Mouse (Mus musculus) ES-CJ7 (cell line): ENCODE measurements at regions not wholly inside any gene's neighbourhood (a gene's known extent, or its start where the extent isn't known, plus 50 kb on each side); places are given as distances from the start of the nearest gene placed in this dataset.

ENCODE experiments used
- DNase-seq: peaks from one replicate; pipeline ENCODE4 v3.0.0; 2011; ENCODE audit warnings: low read depth, low spot score

DNA sequence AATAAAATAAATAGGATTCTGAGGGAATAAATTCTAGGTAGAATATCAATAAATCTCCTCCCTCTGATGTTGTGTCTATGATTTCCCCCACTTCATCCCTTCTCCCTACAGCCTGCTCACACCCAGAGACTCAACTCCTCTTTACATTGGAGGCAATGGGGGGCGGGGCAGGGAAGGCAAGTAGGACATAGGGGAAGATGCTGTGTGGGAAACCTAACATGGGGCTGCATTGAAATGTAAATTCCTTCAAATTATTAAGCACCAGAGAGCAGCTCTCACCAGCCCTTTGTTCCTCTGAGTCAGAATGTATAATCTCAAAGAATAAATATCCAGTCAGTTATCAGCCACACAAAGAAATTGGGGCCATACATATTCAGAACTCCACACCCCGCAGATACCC, 91.6 kb downstream of the Nuf2 start:
- DNase-seq = no peak

DNA sequence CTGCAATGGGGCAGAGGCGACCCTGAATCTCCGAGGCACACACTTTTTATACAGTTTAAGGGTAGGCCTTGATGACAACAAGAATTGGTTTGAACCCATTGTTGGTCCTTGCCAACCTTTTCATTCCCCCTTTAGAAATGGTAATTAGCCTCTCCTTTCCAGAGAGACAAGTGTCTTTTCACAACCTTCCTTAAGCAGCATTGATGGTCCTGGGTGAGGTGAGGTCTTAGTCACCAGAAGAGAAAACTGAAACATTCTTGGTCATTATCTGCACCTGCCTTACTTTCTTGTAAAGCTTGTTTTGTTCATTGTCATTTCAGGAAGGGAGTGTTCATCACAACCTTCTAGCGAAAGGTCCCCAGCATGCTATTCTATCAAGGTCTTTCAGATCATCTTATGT, 93.3 kb downstream of the Nuf2 start:
- DNase-seq = peak; percentile 52

DNA sequence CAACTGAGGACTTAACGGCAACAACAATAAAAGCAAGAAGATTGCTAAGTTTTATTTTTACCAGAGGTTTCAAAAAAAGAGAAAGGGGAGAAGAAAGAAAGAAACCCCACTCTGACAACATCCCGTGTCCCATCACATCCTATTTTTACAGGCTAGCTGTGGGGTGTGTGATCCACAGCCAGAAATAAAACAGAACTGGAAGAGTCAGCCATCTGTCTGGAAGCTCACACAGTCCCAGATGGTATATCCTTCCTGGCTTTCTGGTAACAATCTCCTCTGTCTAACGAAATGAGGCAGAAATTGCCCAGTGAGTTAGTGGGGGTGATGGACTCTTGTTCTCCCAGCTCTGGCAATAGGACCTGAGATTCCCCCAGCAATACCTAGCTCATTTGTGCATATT, 108.9 kb downstream of the Nuf2 start:
- no peak for DNase-seq

DNA sequence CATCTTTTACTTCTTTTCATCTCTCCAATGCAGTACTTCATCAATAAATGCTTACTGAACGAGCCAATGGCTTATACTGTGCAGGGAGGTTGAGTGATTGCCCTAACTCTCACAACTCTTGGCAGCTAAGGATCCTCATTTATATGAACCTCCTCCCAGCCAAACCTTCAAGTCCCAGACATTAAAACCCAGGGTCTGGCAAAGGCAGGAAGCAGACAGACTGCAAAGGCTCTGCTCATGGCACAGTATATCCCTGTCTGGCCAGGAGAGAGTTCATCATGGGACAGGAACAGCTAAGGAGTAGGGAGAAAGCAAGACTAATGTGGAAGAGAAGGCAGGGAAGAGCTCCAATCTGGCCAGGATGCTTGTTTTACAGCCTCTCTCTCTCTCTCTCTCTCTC, 109.6 kb downstream of the Nuf2 start:
- no peak for DNase-seq

DNA sequence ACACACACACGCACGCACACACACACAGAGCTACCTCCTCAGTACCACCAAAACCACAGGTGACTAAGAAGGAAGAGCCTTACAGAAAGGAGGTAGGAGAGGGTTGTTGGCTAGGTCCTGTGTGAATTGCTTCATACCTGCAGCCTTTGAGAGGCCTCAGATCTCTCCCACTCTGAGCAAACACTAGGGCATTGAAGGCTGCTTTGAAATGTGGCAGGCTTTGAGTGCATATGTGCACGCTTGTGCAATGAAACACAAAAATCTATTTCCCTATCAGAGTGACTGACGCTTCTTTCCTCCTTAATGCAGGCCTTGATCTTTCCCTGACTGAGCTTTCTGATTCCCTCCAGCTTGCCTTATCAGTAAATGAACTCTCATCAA, 112.6 kb downstream of the Nuf2 start:
- no peak for DNase-seq

DNA sequence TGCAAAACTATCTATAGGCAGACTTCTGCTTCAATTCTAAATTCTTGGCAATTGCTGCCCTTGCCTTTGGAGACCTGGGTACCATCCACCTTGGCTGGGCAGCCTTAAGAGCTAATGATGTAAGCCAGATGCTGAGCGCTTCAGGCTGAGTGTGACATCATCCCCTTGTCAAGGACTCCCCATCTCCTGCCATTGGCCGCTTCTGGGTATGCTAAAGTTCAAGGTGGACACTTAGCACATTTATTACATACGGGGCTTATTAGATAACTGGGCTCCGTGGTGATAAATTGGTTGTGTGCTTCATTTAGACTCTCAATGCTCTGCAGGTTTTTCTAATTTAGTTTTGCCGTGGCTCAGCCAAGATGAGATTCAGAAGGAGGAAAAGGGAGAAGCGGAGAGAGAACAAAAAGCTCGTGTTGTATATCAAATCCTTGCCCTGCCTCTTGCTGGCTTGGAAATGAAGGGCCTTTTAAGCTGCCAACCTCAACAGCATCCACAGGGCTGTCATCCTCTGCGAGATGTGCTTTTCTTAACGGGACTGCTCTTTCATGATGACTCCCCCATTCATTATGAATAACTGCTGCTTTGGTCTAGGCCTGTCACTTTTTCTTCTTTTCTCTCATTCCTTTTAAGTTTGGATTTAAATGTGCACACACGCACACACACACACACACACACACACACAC, 113.1 kb downstream of the Nuf2 start:
- no peak for DNase-seq

DNA sequence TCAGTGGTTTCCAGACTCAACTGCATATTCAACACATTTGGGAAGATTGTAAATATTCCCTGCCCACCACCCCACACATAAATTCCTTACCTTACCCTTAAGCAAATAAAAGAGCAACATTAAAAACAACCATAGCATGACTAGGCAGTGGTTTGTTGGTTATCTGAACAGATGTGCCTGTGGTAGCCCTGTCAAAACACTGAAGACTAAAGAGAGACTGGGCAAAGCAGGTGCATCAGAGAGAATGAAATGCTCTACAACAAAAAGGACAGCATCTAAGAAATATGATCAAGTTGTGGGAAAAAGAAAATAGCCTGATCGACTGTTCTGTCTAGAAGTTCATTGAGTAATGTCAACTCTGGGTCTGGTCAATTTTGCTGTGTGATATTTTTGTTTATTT, 114.6 kb downstream of the Nuf2 start:
- DNase-seq = no peak

DNA sequence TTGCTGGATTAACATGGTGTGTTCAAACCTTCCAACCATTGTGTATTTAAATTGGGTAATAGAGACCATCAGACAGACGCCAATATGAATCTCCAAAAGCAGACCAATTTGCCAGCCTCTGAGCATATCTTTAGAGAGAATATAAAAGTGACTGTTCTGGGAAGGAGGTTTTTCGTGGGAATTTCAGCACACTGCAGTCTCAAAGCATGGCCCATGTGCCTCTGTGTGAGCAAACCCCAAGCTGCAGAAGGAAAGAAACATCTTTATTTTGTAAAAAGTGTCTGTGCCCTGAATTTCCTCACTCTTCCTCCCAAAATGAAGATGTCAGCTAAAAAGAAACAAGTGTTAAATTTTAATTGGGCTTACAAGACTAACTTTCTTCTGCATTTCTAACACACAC, 123.1 kb downstream of the Nuf2 start:
- DNase-seq = no peak

DNA sequence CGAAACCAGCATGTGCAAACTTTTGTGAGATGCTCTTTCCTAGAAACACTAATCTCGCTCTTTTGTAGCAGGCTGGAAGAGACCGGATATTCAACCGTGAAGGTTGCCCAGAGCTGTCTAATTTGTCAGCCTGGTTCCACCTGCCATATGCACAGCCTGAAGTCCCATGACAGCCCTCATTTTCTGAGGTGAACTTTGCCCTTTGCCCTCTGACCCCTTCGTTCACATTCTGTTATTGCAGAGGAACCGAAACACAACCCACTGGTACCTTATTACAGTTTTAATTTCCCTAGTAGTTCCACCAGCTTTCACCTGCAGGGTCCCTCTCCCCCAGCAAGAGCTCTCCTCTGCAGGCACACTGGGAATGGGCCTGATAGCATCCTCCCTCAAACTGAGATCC, 130.4 kb downstream of the Nuf2 start:
- no peak for DNase-seq

DNA sequence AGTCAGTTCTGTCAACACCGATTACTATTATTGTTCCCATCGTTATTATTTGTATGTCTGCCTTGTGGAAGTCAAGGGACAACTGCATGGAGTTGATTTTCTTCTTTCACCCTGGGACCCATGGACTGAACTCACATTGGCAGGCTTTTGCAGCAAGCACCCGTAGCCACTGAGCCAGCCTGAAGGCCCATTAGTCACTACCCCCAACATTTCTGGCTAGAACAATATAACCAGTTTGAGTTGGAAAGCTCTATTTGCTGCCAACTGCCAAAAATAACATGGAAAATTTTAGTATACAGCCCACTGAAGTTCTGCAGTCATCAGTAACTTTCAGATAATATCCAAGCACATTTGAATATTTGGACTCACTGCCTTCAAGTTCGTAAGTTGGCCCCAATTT, 133.9 kb downstream of the Nuf2 start:
- DNase-seq = no peak

DNA sequence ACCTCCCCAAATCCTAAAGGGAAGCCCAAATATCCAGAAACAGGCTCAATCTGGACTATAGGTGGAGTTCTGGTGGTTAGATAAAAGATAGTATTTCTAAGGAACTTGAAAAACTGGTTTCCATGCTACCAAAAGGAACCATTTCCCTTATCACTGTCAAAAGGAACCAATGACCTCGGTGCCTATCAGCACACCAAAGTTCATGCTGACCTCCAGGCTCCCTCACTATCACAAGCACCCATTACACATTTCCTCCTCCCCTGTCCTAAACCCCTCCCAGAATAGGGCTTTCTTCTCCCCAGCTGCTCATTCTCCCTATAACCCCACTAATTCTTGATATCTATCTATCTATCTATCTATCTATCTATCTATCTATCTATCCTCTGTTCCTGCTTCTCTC, 144.2 kb downstream of the Nuf2 start:
- no peak for DNase-seq

DNA sequence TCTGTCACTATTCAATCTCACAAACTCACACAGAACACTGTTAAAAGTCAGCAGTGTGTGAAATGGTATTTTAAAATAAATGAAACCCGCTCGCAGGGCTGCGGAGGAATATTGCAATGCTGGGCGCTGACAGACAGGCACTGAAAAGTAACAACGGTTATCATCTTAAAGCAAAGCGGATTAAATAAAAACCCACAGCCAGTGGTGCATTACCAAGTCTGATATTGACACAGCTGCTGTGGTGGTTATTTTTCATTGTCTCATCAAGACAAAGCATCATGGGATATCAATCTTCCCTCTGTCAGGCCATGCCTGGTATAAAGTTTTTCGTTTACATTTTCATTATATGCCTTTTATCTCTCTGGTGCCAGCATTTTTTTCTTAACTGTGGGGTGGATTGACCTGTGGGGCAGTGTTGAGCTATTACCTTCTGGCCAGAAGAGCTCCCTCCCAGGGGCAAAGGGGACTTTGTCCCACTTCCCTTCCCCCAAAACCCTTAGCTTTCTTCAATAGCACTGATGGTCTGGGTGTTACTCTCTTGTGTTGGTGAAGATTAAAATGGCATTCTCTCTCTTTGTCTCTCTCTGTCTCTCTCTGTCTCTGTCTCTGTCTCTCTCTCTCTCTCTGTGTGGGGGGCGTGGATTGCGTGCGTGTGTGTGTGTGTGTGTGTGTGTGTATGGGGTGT, 145.4 kb downstream of the Nuf2 start:
- no peak for DNase-seq

DNA sequence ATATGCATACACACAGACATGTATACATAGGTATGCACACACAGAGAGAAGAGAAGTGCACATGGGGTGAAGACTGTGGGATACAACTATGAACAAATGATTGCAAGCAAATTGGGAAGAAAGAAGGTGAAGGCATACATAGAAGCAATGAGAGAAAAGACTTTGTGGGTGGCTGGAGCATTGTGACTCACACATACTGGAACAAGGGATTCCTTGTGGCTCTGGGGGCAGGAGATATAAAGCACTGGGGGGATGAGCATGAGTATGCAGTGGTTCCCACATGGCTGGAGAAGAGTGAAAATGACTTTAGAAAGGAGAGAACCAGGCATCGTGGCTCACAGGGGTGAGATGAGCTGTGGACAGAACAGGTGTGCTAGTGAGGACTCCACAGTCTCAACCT, 156.6 kb downstream of the Nuf2 start:
- no peak for DNase-seq

DNA sequence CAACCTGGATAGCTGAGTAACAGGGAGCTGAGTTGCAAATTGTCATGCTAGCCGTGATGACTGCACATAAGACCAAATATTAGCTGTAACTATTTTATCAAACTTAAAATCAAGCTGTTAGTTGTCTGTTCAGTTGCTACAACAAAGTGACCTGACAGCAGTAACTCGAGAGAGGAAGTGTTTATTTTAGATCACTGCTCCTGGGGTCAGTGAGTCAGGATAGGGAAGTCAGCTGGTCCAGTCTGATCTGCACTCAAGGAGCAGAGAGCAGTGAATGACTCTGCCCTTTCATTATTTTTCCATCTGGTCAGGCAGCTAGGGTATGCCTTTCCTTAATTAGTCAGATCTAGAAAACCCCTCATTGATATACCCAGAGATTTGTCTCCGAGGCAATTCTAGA, 162.5 kb downstream of the Nuf2 start:
- no peak for DNase-seq

DNA sequence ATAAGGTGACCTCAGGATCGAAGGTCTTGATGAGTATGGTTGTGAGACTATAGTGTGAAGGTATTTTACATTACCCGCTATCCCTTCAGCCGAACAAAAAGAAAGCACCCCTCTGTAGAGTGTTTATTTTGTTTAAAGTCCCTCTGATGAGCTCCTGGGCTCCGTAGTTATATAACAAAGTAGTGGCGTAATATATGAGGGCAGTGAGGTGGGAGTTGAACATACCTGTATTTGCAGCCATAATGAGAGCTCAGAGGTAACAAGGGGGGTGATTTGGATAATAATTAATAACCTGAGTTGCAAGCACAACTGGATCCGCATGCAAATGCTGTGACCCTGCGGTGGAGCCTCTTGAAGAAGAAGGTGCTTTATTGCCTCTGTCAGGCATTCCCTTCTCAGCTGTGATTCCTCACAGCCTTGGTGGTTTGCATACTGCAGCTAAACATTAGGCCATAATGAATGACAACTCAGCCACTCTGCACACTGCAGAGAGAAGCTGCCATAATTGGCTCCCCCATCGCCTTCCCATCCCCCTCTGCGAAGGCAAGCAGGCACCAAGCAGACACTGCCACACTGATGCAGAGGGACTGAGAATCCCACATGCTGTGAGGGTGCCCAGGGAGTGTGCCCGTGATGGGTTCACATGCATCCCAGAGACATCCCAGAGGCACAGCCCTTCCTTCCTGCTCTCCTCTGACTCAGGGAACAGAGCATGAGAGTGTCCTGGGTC, 163.3 kb downstream of the Nuf2 start:
- no peak for DNase-seq

DNA sequence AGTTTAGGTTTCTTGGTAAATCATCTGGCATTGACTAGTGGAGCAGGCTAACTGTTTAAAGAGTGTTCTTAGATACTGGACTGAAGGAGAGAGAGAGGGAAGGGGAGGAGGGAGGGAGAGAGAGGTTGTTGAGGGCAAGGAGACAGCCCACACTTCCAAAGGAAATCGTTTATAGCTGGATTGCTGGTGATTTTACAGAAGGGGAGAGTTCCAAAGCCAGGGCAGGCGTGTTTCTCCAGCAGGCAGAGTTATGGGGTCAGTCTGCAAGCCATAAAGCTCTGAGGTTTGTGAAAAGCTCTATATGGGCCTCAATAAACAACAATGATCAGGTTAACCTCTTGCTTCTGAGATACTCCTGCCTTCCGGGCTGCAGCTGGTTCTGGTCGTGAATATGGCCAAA, 163.9 kb downstream of the Nuf2 start:
- no peak for DNase-seq

DNA sequence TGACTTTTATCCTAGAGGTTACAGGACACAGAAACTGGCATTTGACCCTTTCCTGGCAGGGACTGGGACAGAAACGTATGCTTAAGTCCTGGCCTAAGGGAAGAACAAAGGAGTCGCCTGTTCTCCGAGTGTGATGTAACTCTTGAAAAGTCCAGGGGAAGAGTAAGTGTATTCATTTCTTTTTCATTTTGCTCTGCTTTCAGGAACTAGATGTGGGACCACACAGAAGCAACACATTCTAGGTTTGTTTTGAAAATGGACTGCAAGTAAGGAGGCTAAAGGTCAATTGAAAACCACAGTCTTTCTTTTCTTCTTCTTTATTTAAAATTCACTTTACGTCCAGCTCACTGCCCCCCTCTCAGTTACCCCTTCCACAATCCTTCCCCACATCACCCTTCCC, 168.7 kb downstream of the Nuf2 start:
- DNase-seq = no peak

DNA sequence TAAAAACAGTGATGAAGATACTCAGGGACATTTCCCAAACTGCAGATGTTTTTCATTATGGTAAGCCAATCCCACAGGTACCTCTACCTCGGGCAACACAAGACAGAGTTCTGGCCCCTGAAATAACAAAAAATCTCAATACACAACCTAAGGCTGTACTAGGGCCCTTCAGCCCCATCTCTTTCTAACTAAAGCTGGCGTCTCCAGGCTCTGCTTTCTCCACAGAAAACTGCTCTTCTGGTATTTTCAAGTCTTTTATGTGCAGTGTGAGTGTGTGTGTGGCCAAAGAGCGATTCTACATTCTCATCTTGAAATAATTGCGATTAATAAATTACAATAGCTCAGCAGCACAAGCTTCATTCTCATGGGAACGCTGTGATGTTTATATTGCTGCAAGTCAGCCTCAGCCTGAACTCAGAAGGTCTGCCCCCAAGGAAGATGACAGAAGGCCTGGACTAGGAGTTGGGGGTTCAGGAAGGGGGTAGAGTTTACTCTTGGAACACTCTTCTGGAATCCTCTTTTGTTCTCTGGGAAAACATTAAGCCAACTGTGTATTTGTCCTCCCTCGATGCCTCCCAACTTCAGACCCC, 173.5 kb downstream of the Nuf2 start:
- DNase-seq = no peak

DNA sequence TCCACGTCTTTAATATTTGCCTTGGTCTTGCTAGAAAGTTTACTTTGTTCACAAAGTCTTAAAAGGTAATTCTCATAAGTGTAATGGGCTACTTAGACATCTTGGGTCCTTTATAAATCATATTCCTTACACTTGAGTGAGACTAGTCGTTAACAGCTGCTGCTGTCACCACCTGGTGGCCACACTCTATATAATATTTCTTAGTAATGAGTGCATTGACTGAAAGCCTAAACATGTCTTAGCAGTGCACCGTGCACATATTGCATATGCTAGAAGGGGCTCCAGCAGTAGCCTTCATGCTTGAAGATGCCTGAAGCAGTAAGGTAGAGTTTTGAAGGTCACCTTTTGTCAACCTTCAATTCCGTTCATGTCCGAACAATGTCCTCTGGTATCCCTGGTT, 177.2 kb downstream of the Nuf2 start:
- DNase-seq = peak; percentile 11

DNA sequence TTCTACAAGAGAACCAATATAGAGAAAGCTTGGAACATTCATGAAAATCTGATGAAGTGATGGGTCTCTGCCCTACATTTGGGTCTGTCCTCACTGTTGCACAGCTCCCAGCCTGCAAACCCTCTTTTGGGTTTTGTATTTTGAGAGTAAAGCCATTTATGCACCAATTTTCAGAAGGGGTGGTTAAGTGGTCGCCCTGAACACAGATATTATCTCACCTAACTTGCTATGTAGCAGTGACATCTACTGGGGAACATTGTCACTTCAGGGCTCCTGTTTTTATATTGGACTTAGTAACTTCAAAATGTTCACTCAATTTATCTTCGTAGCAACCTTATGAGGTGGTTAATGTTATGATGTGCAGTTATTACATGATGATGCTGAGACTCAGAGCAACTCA, 183.6 kb downstream of the Nuf2 start:
- DNase-seq = peak; percentile 12

DNA sequence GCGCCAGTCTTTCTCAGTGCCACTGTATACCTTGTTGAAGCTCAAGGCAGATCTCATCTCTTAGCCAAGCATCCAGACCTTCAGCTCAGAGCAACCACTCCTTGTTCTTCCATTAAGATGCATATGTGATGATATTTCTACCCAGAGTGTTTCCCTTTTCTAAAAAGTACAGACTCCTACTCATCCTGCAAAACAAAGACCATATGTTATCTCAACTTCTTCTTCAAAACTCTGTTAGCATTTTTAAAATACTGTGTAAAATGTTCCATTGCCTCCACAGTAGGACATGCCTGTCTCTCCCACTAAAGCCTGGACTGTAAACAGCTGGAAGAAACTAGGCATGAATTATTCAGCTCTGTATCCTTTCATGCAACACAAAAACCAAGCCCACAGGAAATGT, 184.4 kb downstream of the Nuf2 start:
- DNase-seq = no peak

DNA sequence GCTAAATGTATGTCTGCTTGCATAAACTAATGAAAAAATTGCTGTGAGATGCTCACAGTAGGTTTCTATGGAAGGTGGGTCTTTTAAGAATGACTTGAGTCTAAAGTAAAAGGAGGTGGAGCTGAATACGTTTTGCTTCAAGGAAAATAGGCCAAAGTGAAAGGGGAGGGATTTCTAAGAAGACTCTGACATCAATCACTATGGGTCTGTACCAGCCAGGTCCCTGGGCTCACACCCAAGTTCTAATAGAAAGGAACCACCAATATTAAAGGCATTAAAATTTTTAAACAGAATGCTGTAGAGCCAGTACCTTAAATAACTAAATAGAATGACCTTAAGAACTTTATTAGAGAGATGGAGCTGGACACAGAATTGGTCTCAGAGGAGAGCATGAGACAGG, 190.1 kb downstream of the Nuf2 start:
- no peak for DNase-seq

DNA sequence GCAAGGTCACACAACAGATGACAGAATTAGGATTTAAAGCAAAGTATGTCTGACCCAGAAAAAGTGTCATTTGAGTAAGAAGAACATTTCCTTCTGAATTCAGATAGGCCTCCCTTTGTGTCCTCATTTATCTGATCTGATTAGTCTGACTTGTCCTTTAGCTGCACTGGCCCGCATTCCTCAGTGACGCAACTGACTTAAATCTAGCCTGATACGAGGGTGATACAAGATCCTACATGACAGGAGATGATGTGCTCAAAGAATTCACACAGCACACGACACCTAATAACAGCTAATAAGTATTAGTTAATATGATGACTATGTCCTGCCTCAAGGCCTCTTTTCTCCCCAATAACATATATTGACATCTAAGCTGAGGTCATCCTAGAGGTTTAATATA, 192.8 kb downstream of the Nuf2 start:
- DNase-seq = no peak
